ENCODE assay signal across 26 mouse cellular contexts in the genomic region with DNA sequence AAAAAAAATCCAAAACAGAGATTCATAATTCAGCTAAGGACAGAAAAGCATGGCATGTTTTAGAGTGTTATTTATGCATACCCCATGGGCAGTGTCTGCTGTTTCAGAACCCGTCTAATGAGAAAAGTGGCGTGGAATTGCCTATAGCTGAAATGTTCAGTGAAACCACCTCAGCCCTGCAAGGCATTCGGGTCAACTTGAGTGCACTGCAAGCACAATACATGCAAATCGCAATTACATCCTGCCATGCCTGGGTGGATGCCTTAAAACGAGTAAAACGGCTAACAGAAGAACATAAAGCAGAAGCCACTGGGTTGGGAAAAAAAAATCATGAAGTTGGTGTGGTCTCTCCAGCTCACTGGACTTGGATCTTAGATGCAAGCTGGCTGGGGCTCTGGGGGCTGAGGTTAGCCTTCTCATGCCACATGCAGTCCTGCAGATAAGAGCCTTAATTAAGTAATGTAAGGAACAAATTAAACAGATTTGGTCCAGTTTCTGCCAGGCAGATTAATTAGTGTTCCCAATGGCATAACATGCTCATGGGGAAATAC.
DNase-seq lines count a peak whose midpoint lies in the region; ATAC-seq and TF ChIP-seq lines count a peak whose summit lies in the region.
"Had no signal": no experiment of that assay in that cellular context is flagged by ENCODE, and none has a peak within 500 bp of the region (broad histone marks: within the 10 kb centered on the region; RNA-seq: fewer than 3 reads in every experiment).

No protein-coding gene starts in this region.

- H3K9me3 ChIP-seq in hindbrain, embryonic 12.5 days (replicated peaks): no peaks in the 10 kb centered on the region
- H3K9me3 ChIP-seq in hindbrain, embryonic 16.5 days (ENCODE audit: control insufficient read depth, low read length): no peaks in the 10 kb centered on the region
- no peaks in the 10 kb centered on the region for H3K9me3 ChIP-seq in kidney, postnatal 0 days (replicated peaks; ENCODE audit: low read length)
- no peaks in the 10 kb centered on the region for H3K9me3 ChIP-seq in neural tube, embryonic 14.5 days (ENCODE audit: control insufficient read depth, low read length)
- H3K9me3 ChIP-seq: embryonic facial prominence, embryonic 15.5 days; intestine, embryonic 15.5 days; limb, embryonic 12.5 days; midbrain, embryonic 12.5 days had no signal

- TF ChIP-seq CTCF in kidney, postnatal 0 days (IDR thresholded peaks at IDR 0.05; ENCODE audit: low read depth): no peak

- ATAC-seq in hindbrain, embryonic 12.5 days (ENCODE audit: low FRiP score): no peak
- no peak for ATAC-seq in hindbrain, embryonic 16.5 days
- peak; percentile 52; the same call in 1 of the 2 replicates for ATAC-seq in kidney, postnatal 0 days (replicated peaks; ENCODE audit: low FRiP score, low read depth)
- peak; percentile 21; the same call in 1 of the 2 replicates for ATAC-seq in neural tube, embryonic 14.5 days (ENCODE audit: low read depth)
- ATAC-seq: CD4-positive, CD25-positive, alpha-beta regulatory T cell, adult 4 months; forebrain, embryonic 14.5 days; intestine, embryonic 15.5 days had no signal

- no peak overlapping the region for H3K4me3 ChIP-seq in hindbrain, embryonic 12.5 days
- no peak overlapping the region for H3K4me3 ChIP-seq in hindbrain, embryonic 16.5 days (ENCODE audit: low read length)
- H3K4me3 ChIP-seq in kidney, postnatal 0 days (replicated peaks; ENCODE audit: low read depth, low read length): no peak overlapping the region
- H3K4me3 ChIP-seq in neural tube, embryonic 14.5 days (ENCODE audit: low read depth, low read length): no peak overlapping the region
- H3K4me3 ChIP-seq: embryonic facial prominence, embryonic 15.5 days; intestine, embryonic 15.5 days; limb, embryonic 12.5 days; midbrain, embryonic 12.5 days had no signal

- H3K27me3 ChIP-seq in hindbrain, embryonic 12.5 days: no peaks in the 10 kb centered on the region
- H3K27me3 ChIP-seq in hindbrain, embryonic 16.5 days (replicated peaks; ENCODE audit: control insufficient read depth, insufficient read depth, low read length): no peaks in the 10 kb centered on the region
- H3K27me3 ChIP-seq in kidney, postnatal 0 days (ENCODE audit: insufficient read depth, low read length): no peaks in the 10 kb centered on the region
- H3K27me3 ChIP-seq in neural tube, embryonic 14.5 days (ENCODE audit: control insufficient read depth, insufficient read depth, low read length): no peaks in the 10 kb centered on the region
- H3K27me3 ChIP-seq: embryonic facial prominence, embryonic 15.5 days; intestine, embryonic 15.5 days; limb, embryonic 12.5 days; midbrain, embryonic 12.5 days had no signal

- no peak overlapping the region for H3K9ac ChIP-seq in hindbrain, embryonic 12.5 days
- H3K9ac ChIP-seq in hindbrain, embryonic 16.5 days (ENCODE audit: low read depth, low read length): no peak overlapping the region; the same call in 1 of the 2 replicates
- H3K9ac ChIP-seq in kidney, postnatal 0 days (ENCODE audit: low read depth, low read length): no peak overlapping the region
- no peak overlapping the region for H3K9ac ChIP-seq in neural tube, embryonic 14.5 days (replicated peaks; ENCODE audit: low read depth, low read length)
- H3K9ac ChIP-seq: embryonic facial prominence, embryonic 15.5 days; intestine, embryonic 15.5 days; limb, embryonic 12.5 days; midbrain, embryonic 12.5 days had no signal

- H3K4me2 ChIP-seq in hindbrain, embryonic 12.5 days (replicated peaks): no peak overlapping the region
- no peak overlapping the region for H3K4me2 ChIP-seq in hindbrain, embryonic 16.5 days (ENCODE audit: low read length)
- H3K4me2 ChIP-seq in kidney, postnatal 0 days (ENCODE audit: low read length): no peak overlapping the region
- no peak overlapping the region for H3K4me2 ChIP-seq in neural tube, embryonic 14.5 days (ENCODE audit: low read depth, low read length)
- H3K4me2 ChIP-seq: embryonic facial prominence, embryonic 15.5 days; heart, embryonic 11.5 days; intestine, embryonic 15.5 days; limb, embryonic 12.5 days; liver, embryonic 11.5 days; midbrain, embryonic 12.5 days had no signal

- peak overlapping the region; percentile 18; the same call in 1 of the 2 replicates for H3K27ac ChIP-seq in hindbrain, embryonic 12.5 days
- no peak overlapping the region for H3K27ac ChIP-seq in hindbrain, embryonic 16.5 days (ENCODE audit: low read depth, low read length)
- peak overlapping the region; percentile 25; the same call in 1 of the 2 replicates for H3K27ac ChIP-seq in kidney, postnatal 0 days
- no peak overlapping the region for H3K27ac ChIP-seq in neural tube, embryonic 14.5 days (ENCODE audit: low read depth, low read length)
- H3K27ac ChIP-seq: embryonic facial prominence, embryonic 15.5 days; intestine, embryonic 15.5 days; limb, embryonic 12.5 days; midbrain, embryonic 12.5 days had no signal

- DNase-seq in kidney, postnatal 0 days (ENCODE audit: low spot score): peak; percentile 9
- no peak for DNase-seq in kidney, postnatal 36 days
- DNase-seq in MN1 (ENCODE audit: low spot score): peak; percentile 66
- no peak for DNase-seq in adrenal gland, postnatal 25 days
- no peak for DNase-seq in gastrocnemius, postnatal 25 days
- DNase-seq: cerebellum, adult 11-12 months; cerebellum, postnatal 10 days; gastrocnemius, postnatal 10 days; heart, adult 11 months; kidney, postnatal 14 days; lung, adult 18-20 months; lung, postnatal 10 days; right cerebral cortex, postnatal 25 days; spleen, adult 18-20 months; thymus, postnatal 25 days had no signal

- H3K36me3 ChIP-seq in hindbrain, embryonic 12.5 days: no peaks in the 10 kb centered on the region
- H3K36me3 ChIP-seq in hindbrain, embryonic 16.5 days (ENCODE audit: control insufficient read depth, insufficient read depth, low read length): no peaks in the 10 kb centered on the region
- H3K36me3 ChIP-seq in kidney, postnatal 0 days (ENCODE audit: insufficient read depth, low read length): no peaks in the 10 kb centered on the region
- no peaks in the 10 kb centered on the region for H3K36me3 ChIP-seq in neural tube, embryonic 14.5 days (ENCODE audit: control insufficient read depth, insufficient read depth, low read length)
- H3K36me3 ChIP-seq: embryonic facial prominence, embryonic 15.5 days; intestine, embryonic 15.5 days; limb, embryonic 12.5 days; midbrain, embryonic 12.5 days had no signal

- 0 out of 2 replicates have a peak, but pooled peaks cover 4% of the 10 kb centered on the region for H3K4me1 ChIP-seq in hindbrain, embryonic 12.5 days
- H3K4me1 ChIP-seq in hindbrain, embryonic 16.5 days (ENCODE audit: control insufficient read depth, insufficient read depth, low read depth, low read length): peaks cover 4% of the 10 kb centered on the region; the same call in 1 of the 2 replicates
- no peaks in the 10 kb centered on the region for H3K4me1 ChIP-seq in kidney, postnatal 0 days (replicated peaks; ENCODE audit: insufficient read depth, low read length)
- H3K4me1 ChIP-seq in neural tube, embryonic 14.5 days (ENCODE audit: control insufficient read depth, insufficient read depth, low read length): no peaks in the 10 kb centered on the region
- H3K4me1 ChIP-seq: intestine, embryonic 15.5 days; limb, embryonic 12.5 days; midbrain, embryonic 12.5 days had no signal

- 62% methylated on average over 6 of the region's 6 CpGs for WGBS in hindbrain, embryonic 12.5 days
- WGBS in hindbrain, embryonic 16.5 days: 41% methylated on average over 6 of the region's 6 CpGs
- WGBS in kidney, postnatal 0 days: 53% methylated on average over 6 of the region's 6 CpGs
- 37% methylated on average over 6 of the region's 6 CpGs for WGBS in neural tube, embryonic 14.5 days

Comparison
In these comparisons a context has a peak if more than half of its experiments do, and no peak if none do; other contexts are left out.
1. H3K27ac ChIP-seq: peak in hindbrain, embryonic 12.5 days (single experiment) and kidney, postnatal 0 days (single experiment); none in hindbrain, embryonic 16.5 days (single experiment) and neural tube, embryonic 14.5 days (single experiment).
2. DNase-seq: peak in kidney, postnatal 0 days (single experiment) and MN1 (single experiment); none in kidney, postnatal 36 days (0 of 2), adrenal gland, postnatal 25 days (single experiment) and gastrocnemius, postnatal 25 days (single experiment).
3. ATAC-seq: peak in kidney, postnatal 0 days (single experiment) and neural tube, embryonic 14.5 days (single experiment); none in hindbrain, embryonic 12.5 days (single experiment) and hindbrain, embryonic 16.5 days (single experiment).